Mouse (Mus musculus) thymus, postnatal 25 days (tissue): ENCODE results near the gene Baiap2.

ENCODE experiments used
- DNase-seq: peaks from one replicate; pipeline ENCODE4 v3.0.0; 2022

Gene Baiap2

GRCm38 (mm10) chr11:120014758-120015157 is 72.2 kb downstream of the Baiap2 start:
- DNase-seq, result no peak

DNA sequence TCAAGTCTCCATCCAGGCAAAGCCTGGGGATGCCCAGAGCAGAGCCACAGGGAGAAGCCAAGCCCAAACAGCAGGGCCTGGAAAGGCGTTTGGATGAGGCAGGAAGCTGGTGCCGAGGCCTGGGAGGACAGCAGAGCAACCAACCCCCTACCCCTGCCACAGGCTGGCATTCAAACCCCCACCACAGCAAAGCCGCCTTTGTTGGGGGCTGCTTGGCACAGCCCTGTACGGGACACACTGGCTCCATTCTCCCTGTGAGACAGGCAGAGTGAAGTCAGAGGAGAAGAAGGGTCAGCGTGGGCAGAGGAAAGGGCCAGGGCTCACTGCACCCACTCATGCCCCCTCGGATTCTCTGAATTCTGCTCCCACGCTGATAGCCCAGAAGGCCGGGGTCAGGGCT is 74.4 kb downstream of the Baiap2 start:
- DNase-seq, result no peak

DNA sequence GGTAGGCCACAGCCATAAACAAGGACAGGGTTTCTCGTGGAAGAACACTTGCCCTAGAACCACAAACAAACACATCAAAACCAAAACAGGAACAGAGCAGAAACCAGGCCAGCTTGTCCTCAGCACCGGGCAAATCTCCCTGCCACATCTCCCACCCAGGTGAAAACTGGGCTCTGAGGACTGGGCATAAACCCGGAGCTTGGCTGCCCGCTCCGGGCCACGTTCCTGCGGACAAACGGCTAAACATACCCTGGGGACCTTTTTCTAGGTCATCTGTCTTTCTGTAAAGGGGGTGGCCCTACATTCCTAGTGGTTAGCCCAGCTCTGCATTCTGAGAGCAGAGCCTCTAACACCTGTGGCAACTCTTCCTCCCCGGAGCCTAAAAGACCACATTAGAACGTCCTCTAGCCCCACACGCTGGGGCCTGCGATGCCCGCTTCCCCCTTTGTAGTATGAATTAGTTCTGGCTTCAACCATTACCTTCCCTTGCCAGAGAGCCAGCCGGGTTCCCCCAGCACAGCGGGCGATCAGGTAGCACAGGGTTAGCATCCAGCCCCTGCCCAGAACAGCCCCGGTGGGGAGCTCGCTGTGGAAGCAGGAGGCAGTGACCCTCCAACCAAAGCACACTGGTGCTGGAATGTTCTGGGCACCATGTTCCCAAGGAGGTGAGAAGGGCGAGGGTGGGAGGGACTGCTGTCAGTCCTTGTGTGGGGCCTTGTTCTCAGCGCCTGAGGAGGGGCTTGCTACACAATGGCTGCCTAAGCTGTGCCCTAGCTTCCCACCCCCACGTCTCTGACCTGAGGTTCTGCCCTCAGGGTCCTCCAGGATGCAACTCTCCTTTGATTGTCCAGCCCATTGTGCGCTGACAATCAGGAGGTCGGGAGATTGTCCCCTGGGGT is 77.2 kb downstream of the Baiap2 start:
- DNase-seq, result no peak

- DNase-seq, result no peak
Observed at GRCm38 (mm10) chr11:120021367-120021766, 78.8 kb downstream of the Baiap2 start.

DNA sequence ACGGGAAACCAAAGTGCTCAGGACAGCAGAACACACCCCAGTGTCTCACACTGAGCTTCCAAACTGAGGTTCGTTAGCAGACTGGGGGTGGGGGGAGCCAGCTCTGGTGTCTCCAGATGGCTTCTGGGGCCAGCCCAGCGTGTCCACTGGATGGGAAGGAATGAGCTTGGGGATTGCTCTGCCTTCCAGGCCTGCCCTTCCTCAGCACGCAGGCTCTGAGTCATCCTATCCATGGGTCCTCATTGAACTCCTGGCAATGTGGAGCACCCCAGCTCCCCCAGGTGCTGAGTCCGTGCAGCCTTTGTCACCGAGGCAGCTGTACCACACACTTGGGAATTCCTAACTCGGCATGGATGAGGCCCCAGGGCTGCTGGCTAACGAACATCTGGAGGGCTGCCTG is 79.7 kb downstream of the Baiap2 start:
- DNase-seq, result no peak

- no peak for DNase-seq
Observed at GRCm38 (mm10) chr11:120022841-120023240, 80.3 kb downstream of the Baiap2 start.

DNA sequence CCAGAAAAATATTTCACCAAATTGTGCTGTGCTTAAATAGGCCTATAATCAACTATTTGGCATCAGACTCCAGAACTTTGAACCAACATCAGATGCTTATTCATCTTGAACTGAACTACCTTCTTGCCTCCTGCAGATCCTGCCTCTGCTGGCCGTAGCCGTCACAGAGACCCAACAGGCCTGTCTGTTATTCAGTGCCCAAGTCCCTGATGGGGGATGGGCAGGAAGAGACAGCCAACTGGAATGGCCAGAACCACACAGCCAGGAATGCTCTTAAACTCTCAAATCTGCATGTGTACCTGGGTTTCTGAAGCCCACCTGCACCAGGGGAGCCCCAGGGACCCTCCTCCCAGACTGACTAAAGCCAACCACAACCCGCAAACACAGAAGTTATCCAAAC is 84.4 kb downstream of the Baiap2 start:
- DNase-seq, result no peak

GRCm38 (mm10) chr11:120028319-120029092 is 85.9 kb downstream of the Baiap2 start:
- DNase-seq, result no peak

- no peak for DNase-seq
Observed at GRCm38 (mm10) chr11:120029431-120030144, 87.0 kb downstream of the Baiap2 start.

DNA sequence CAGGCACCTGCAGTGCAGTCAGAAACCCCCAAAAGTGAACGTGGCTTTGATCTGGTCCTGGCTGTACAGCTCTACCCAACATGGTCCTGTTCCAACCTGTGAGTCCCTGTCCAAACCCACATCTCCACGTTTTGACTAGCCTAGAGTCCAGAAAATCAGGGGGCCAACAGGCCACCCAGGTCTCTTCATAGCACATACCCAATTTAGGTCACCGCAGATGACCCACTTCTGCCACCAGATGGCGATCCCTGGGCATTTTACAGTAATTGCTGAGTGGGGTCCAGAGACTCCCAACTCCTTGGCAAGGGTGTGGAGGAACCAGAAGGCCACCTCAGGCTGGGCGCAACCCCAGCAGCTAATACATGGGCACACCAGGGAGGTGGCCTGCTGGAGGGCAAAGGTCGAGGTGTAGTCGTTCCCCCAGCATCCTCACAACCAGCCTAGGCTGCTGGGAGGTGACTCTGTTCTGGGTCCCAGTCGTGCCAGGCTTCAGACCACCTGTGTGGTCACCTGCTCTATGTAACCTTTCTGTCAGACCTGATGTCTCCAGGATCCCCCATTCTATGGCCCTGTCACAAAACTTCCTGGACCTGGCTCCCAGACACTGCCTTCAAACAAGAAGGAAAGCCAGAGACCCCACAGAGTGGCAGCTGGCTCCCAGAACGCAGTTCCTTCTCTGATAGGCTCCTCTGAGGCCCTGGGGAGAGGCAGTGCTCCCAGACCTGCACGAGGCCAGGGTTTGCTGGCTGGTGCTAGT is 87.8 kb downstream of the Baiap2 start:
- peak; percentile 39 for DNase-seq

DNA sequence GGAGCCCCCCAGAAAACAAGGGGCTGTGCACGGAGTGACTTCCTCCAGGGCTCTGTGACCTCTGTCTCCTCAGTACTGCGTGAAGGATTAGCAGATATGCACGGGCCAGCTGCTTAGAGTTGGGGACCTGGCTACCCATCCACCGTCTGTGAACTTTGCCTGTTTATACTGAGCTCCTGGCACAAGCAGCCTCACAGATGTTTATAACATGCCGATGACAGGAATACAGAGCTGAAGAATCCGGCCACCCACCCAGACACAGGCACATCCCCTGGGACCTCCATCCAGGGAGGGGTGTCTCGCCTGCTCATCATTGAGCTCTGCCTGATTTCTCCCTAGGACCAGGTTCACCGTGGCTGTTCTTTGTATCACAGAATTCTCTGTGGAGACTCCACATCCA is 89.5 kb downstream of the Baiap2 start:
- DNase-seq, result no peak

- no peak for DNase-seq
Observed at GRCm38 (mm10) chr11:120033473-120033872, 90.9 kb downstream of the Baiap2 start.

DNA sequence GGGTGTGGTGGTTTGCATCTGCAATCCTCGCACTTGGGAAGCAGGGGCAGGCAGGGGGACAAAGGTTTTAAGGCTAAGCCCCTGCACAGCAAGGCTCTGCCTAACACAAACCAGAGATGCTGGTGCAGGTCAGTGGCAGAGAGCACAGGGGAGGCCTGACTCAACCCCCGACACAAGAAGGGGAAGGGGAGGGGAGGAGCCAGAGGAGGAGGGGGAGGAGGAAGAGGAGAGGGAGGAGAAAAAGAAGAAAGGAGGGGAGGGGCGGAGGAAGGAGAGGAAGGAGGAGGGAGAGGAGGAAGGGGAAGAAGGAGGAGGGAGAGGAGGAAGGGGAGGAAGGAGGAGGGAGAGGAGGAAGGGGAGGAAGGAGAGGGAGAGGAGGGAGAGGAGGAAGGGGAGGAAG is 91.7 kb downstream of the Baiap2 start:
- no peak for DNase-seq

GRCm38 (mm10) chr11:120034762-120035161 is 92.2 kb downstream of the Baiap2 start:
- no peak for DNase-seq

DNA sequence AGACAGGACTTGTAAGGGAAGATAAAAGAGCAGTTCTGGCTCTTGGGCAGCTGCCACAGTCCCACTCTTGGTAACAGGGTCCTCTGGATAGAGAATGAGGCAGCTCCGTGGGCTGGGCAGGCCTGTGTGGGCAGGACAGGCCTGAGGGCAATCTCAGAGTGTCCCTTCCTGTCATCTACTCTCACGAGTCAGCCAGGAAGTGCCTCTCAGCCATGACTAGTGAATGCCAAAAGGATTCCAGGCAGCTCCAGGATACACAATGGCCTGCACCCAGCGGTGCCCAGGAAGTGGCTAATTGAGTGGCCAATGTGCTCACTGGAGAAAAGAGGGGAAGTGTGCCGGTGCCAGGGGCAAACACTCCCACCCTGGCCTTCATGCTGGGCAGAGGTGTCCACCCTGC is 97.0 kb downstream of the Baiap2 start:
- DNase-seq, result no peak

DNA sequence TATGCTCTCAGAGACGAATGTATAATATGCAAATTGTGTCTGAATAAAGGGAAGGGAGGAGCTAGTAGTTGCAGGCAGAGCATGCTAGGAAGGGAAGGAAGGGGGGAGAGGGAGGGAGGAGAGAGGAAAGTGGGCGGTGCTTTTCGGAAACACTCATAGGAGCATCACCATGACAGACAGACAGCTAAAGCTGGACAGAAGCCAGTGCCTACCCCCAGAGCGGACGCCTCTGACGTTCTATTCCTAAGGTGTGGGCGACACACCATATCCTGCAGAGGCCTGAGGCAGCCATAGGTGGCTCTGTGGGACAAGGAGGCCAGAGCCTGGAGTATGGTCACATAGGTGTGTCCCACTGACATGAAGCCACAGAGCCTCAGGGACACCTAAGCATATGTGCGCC is 97.9 kb downstream of the Baiap2 start:
- no peak for DNase-seq

- no peak for DNase-seq
Observed at GRCm38 (mm10) chr11:120041191-120042123, 98.9 kb downstream of the Baiap2 start.

DNA sequence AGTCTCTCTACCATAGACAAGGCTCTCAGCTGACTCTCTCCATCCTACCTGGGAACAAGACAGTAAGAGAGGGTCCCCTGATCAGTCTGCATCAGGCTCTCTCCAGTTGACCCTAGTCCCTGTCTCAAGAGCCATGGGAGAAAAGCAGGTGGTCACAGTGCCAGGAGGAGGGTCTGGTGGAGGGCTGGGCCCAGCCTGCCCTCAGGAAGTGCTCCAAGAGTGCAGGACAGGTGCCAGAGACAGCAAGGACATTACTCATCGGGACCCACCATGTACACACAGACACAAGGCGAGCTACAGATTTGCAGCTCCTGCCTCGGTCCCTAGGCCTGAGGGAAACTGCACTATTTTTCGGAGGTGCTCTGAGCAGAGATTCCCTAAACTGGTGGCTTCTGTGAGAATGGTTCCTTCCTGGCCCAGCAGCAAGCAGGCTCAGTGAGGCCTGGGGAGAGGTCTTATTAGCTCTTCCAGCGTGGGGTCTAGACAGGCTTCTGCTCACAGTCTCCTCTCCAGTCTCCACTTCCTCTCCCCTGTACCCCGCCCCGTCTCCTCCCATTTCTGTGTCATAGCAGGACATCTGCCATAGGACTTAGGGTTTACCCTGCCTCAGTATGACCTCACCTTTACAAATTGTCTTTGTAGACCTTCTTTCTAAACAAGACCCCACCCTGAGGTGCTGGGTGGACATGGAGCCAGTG is 99.7 kb downstream of the Baiap2 start:
- no peak for DNase-seq

DNA sequence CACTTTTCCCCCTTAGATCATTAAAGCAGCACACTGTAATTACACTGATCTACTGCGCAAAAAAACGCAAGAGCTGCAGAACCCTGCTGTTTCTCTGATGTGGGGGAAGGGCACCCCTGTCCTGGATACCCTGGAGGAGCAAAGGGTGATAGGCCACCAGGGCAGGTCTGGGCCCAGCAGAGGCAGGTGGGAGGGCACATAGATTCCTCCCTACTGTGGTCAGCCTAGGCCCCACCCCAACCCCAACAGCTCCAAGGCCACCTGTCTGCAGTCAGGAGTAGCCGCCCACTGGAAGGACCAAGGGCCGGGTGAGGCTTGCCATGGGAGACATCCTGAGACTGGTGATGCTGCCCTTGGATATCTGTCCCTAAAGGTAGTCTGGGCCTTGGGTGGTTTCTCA is 102.8 kb downstream of the Baiap2 start:
- no peak for DNase-seq

DNA sequence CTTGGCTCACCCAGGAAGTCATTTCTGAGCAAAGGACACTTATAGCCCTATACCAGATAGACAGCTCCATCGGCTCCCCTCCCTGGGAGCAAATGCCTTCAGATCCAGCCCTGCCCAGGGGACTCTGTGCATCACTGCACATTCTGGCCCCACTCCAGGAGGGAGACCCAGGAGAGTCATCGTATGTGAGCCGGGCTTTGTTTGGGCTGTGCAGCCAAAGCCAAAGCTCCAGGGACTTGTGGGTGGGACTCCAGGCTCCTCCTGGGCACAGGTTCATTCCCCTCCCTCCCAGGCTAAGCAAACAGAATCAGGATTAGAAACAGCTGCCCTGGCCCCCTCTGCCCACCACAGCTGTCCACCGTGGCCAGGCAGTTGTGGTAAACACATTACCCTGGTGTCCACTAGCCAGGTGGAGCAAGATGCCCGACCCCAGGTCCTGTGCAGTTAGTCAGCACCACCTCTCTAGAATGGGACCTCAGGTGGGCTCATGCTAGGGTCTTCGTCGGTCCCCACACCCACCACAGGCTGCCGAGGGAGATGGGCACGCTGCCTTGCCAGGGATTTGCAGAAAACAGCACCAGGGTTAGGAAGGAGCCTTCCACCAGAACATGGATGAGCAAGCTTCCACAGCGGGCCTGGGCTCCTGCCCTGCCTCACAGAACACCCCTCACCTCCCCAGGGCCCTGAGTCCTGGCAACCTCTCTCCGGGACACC is 103.4 kb downstream of the Baiap2 start:
- DNase-seq, result no peak
